Mouse (Mus musculus) adrenal gland, adult (tissue): ENCODE data around the gene Slc45a3.
A peak's percentile ranks its signal among the peaks of the same experiment; 100 is the strongest.

Experiments used
- DNase-seq, 2 experiments: peaks; one replicate each; pipeline ENCODE4 v3.0.0; 2022 to 2023; ENCODE audit warnings: low spot score in 1 of 2; ENCODE audit not compliant: inconsistent age in 2 of 2

Slc45a3 gene

GRCm38 (mm10) chr1:131992561-131993001 is 29.8 kb downstream of the Slc45a3 start:
- peak; percentile 70 to 87 for DNase-seq

GRCm38 (mm10) chr1:131993169-131994040 is 30.6 kb downstream of the Slc45a3 start:
- DNase-seq: peak; percentile 90 to 95

- DNase-seq: peak; percentile 55 to 87
These were observed 32.3 kb downstream of the Slc45a3 start for GRCm38 (mm10) chr1:131995062-131995461.

- DNase-seq: no peak
These were observed 37.7 kb downstream of the Slc45a3 start for GRCm38 (mm10) chr1:132000506-132000905.

- DNase-seq: no peak
These were observed 39.1 kb downstream of the Slc45a3 start for GRCm38 (mm10) chr1:132001880-132002330.

- no peak for DNase-seq
These were observed 40.3 kb downstream of the Slc45a3 start for GRCm38 (mm10) chr1:132003111-132003510.

- no peak for DNase-seq
These were observed 41.0 kb downstream of the Slc45a3 start for GRCm38 (mm10) chr1:132003817-132004216.

- DNase-seq: no peak
These were observed 41.9 kb downstream of the Slc45a3 start for GRCm38 (mm10) chr1:132004574-132005180.

- no peak for DNase-seq
These were observed 42.7 kb downstream of the Slc45a3 start for GRCm38 (mm10) chr1:132005466-132005865.

GRCm38 (mm10) chr1:132006046-132006445 is 43.3 kb downstream of the Slc45a3 start:
- peak; percentile 32 to 63 for DNase-seq

- DNase-seq: peak in 1 of 2 experiments; percentile 54
These were observed 44.0 kb downstream of the Slc45a3 start for GRCm38 (mm10) chr1:132006721-132007120.

GRCm38 (mm10) chr1:132007282-132007815 is 44.6 kb downstream of the Slc45a3 start, which contains the start of gene Elk4:
Gene Elk4 (plus strand): TSS chr1:132007607.
- DNase-seq: peak; percentile 93 to 97

- DNase-seq: peak; percentile 89 to 96
These were observed 45.4 kb downstream of the Slc45a3 start for GRCm38 (mm10) chr1:132007828-132008827.

GRCm38 (mm10) chr1:132008881-132009644 is 46.3 kb downstream of the Slc45a3 start:
- DNase-seq: peak in 1 of 2 experiments; percentile 56

- peak in 1 of 2 experiments; percentile 47 for DNase-seq
These were observed 48.1 kb downstream of the Slc45a3 start for GRCm38 (mm10) chr1:132010632-132011501.

- no peak for DNase-seq
These were observed 49.0 kb downstream of the Slc45a3 start for GRCm38 (mm10) chr1:132011785-132012184.

GRCm38 (mm10) chr1:132012861-132013260 is 50.1 kb downstream of the Slc45a3 start:
- no peak for DNase-seq

GRCm38 (mm10) chr1:132014800-132015199 is 52.0 kb downstream of the Slc45a3 start:
- no peak for DNase-seq

- no peak for DNase-seq
These were observed 53.9 kb downstream of the Slc45a3 start for GRCm38 (mm10) chr1:132016691-132017090.
